Mouse (Mus musculus): ENCODE measurements around the gene Mapk6.

The Mapk6 gene

GRCm38 (mm10) chr9:75384337-75384962, 25.4 kb downstream of the Mapk6 start:
- in situ Hi-C loops (cut with MseI, MboI): no loop called here

GRCm38 (mm10) chr9:75383785-75384184, 26.0 kb downstream of the Mapk6 start:
- in situ Hi-C loops (cut with MseI, MboI): no loop called here

- in situ Hi-C loops (cut with MseI, MboI): no loop called here
Observed at GRCm38 (mm10) chr9:75382825-75383224, 27.0 kb downstream of the Mapk6 start.

GRCm38 (mm10) chr9:75378774-75379173, 31.0 kb downstream of the Mapk6 start:
- in situ Hi-C loops (cut with MseI, MboI): no loop called here

- in situ Hi-C loops (cut with MseI, MboI): no loop called here
Observed at GRCm38 (mm10) chr9:75376428-75376827, 33.4 kb downstream of the Mapk6 start.

- in situ Hi-C loops (cut with MseI, MboI): no loop called here
Observed at GRCm38 (mm10) chr9:75375606-75376005, 34.2 kb downstream of the Mapk6 start.

GRCm38 (mm10) chr9:75368779-75369178, 41.0 kb downstream of the Mapk6 start:
- in situ Hi-C loops (cut with MseI, MboI): loop anchor here in 1 of 2 experiments (10.0 kb wide), 1 partner anchor 66 kb away; no protein-coding TSS in a partner anchor

GRCm38 (mm10) chr9:75366191-75366590, 43.6 kb downstream of the Mapk6 start:
- in situ Hi-C loops (cut with MseI, MboI): loop anchor here in 1 of 2 experiments (10.0 kb wide), 1 partner anchor 69 kb away; no protein-coding TSS in a partner anchor

GRCm38 (mm10) chr9:75365195-75365594, 44.6 kb downstream of the Mapk6 start:
- in situ Hi-C loops (cut with MseI, MboI): loop anchor here in 1 of 2 experiments (10.0 kb wide), 1 partner anchor 70 kb away; no protein-coding TSS in a partner anchor

- in situ Hi-C loops (cut with MseI, MboI): loop anchor here in 1 of 2 experiments (10.0 kb wide), 1 partner anchor 71 kb away; no protein-coding TSS in a partner anchor
Observed at GRCm38 (mm10) chr9:75363702-75364101, 46.1 kb downstream of the Mapk6 start.

- in situ Hi-C loops (cut with MseI, MboI): loop anchor here in 1 of 2 experiments (10.0 kb wide), 1 partner anchor 72 kb away; no protein-coding TSS in a partner anchor
Observed at GRCm38 (mm10) chr9:75363001-75363400, 46.8 kb downstream of the Mapk6 start.

- in situ Hi-C loops (cut with MseI, MboI): loop anchor here in 1 of 2 experiments (10.0 kb wide), 1 partner anchor 73 kb away; no protein-coding TSS in a partner anchor
Observed at GRCm38 (mm10) chr9:75362201-75362600, 47.6 kb downstream of the Mapk6 start.

GRCm38 (mm10) chr9:75361699-75362098, 48.1 kb downstream of the Mapk6 start:
- in situ Hi-C loops (cut with MseI, MboI): loop anchor here in 1 of 2 experiments (10.0 kb wide), 1 partner anchor 73 kb away; no protein-coding TSS in a partner anchor

GRCm38 (mm10) chr9:75357087-75357654, 52.6 kb downstream of the Mapk6 start:
- in situ Hi-C loops (cut with MseI, MboI): no loop called here

- in situ Hi-C loops (cut with MseI, MboI): no loop called here
Observed at GRCm38 (mm10) chr9:75355783-75356182, 54.0 kb downstream of the Mapk6 start.

GRCm38 (mm10) chr9:75353094-75353493, 56.7 kb downstream of the Mapk6 start:
- in situ Hi-C loops (cut with MseI, MboI): no loop called here

- in situ Hi-C loops (cut with MseI, MboI): no loop called here
Observed at GRCm38 (mm10) chr9:75348641-75349040, 61.2 kb downstream of the Mapk6 start.

- in situ Hi-C loops (cut with MseI, MboI): no loop called here
Observed at GRCm38 (mm10) chr9:75348066-75348465, 61.7 kb downstream of the Mapk6 start.

- in situ Hi-C loops (cut with MseI, MboI): no loop called here
Observed at GRCm38 (mm10) chr9:75347458-75347857, 62.3 kb downstream of the Mapk6 start, which contains the start of gene Bcl2l10. Gene Bcl2l10 (plus strand): TSS chr9:75347758.

- in situ Hi-C loops (cut with MseI, MboI): no loop called here
Observed at GRCm38 (mm10) chr9:75342433-75342832, 67.4 kb downstream of the Mapk6 start.

GRCm38 (mm10) chr9:75338016-75338415, 71.8 kb downstream of the Mapk6 start:
- in situ Hi-C loops (cut with MseI, MboI): no loop called here

GRCm38 (mm10) chr9:75334440-75334839, 75.4 kb downstream of the Mapk6 start:
- in situ Hi-C loops (cut with MseI, MboI): no loop called here

- in situ Hi-C loops (cut with MseI, MboI): no loop called here
Observed at GRCm38 (mm10) chr9:75330821-75331220, 79.0 kb downstream of the Mapk6 start.
